Mouse (Mus musculus): Measurements from ENCODE around the gene Acot4. TPM values are rescaled to one million over a fixed set of nuclear protein-coding genes. Genes with fewer than 3 reads are reported as not detected.
"Not testable (repeated sequence)": the region's sequence is repeated elsewhere in the genome, so short reads cannot be mapped to it uniquely, and the experiment has no call there.

Acot4 gene
- total RNA-seq (2014; rRNA removed) = 43.4 and 53.4 TPM in 2 replicates
- polyA plus RNA-seq (2012; rRNA removed) = 44.7 and 71.6 TPM in 2 replicates

GRCm38 (mm10) chr12:84038241-84038640 lies at the start of gene Acot4:
Acot4 (plus strand) TSS chr12:84038379.
- H3K4me3 ChIP-seq (ENCODE audit: insufficient read depth, low read depth, low read length) = peak within 1 kb of the TSS; percentile 59
- WGBS = 10% methylated on average over 32 of the region's 32 CpGs
- H3K27ac ChIP-seq (replicated peaks; ENCODE audit: insufficient read depth, low read depth, low read length) = peak within 1 kb of the TSS; percentile 80
- H3K27me3 ChIP-seq (ENCODE audit: control insufficient read depth, insufficient read depth, low read length); H3K36me3 ChIP-seq (ENCODE audit: control insufficient read depth, insufficient read depth, low read length); H3K79me2 ChIP-seq (ENCODE audit: control insufficient read depth, insufficient read depth, low read length): not testable (repeated sequence)
- H3K9ac ChIP-seq (ENCODE audit: low read depth, low read length) = peak within 1 kb of the TSS; percentile 89
- H3K4me1 ChIP-seq (ENCODE audit: control insufficient read depth, insufficient read depth, low read length) = peaks cover 31% of the 10 kb centered on the region
- peak; percentile 96 for DNase-seq (ENCODE audit: extremely low read depth, low read depth, low spot score)
- TF ChIP-seq POLR2A (IDR thresholded peaks at IDR 0.05; ENCODE audit: extremely low read depth, insufficient read depth, low read length) = 0 out of 2 replicates have a peak, but pooled peaks have one; percentile 46

- no peak overlapping the region for H3K27ac ChIP-seq (replicated peaks; ENCODE audit: insufficient read depth, low read depth, low read length)
- H3K79me2 ChIP-seq (ENCODE audit: control insufficient read depth, insufficient read depth, low read length) = no peaks in the 10 kb centered on the region
- WGBS = 58% methylated on average over 4 of the region's 4 CpGs
- peak overlapping the region; percentile 86 for H3K9ac ChIP-seq (ENCODE audit: low read depth, low read length)
- no peaks in the 10 kb centered on the region for H3K36me3 ChIP-seq (ENCODE audit: control insufficient read depth, insufficient read depth, low read length)
- 0 out of 2 replicates have a peak, but pooled peaks cover 2% of the 10 kb centered on the region for H3K4me1 ChIP-seq (ENCODE audit: control insufficient read depth, insufficient read depth, low read length)
- no peaks in the 10 kb centered on the region for H3K27me3 ChIP-seq (ENCODE audit: control insufficient read depth, insufficient read depth, low read length)
- peak overlapping the region; percentile 69 for H3K4me3 ChIP-seq (ENCODE audit: insufficient read depth, low read depth, low read length)
- TF ChIP-seq POLR2A (IDR thresholded peaks at IDR 0.05; ENCODE audit: extremely low read depth, insufficient read depth, low read length) (no peak), CTCF (IDR thresholded peaks at IDR 0.05; ENCODE audit: low read depth, low read length) (no peak)
- peak; percentile 8 for DNase-seq (ENCODE audit: extremely low read depth, low read depth, low spot score)
Measured at GRCm38 (mm10) chr12:83988483-83988882, 49.7 kb upstream of the Acot4 start.

DNA sequence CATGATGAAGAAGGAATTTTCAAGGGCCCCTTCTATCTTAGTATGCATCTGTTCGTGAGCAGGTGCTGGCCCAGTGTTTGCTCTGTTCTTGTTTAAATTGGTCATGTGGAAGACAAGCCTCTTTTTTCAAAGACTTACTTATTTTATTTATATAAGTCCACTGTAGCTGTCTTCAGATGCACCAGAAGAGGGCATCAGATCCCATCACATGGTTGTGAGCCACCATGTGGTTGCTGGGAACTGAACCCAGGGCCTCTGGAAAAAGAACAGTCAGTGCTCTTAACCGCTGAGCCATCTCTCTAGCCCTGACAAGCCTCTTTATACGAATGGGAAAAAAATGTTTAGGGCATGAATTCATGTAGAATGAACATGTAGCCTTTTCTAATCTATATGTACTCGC lies 48.8 kb upstream of the Acot4 start:
- H3K27ac ChIP-seq (replicated peaks; ENCODE audit: insufficient read depth, low read depth, low read length) = no peak overlapping the region
- no peaks in the 10 kb centered on the region for H3K27me3 ChIP-seq (ENCODE audit: control insufficient read depth, insufficient read depth, low read length)
- 0 out of 2 replicates have a peak, but pooled peaks cover 2% of the 10 kb centered on the region for H3K4me1 ChIP-seq (ENCODE audit: control insufficient read depth, insufficient read depth, low read length)
- no peak overlapping the region for H3K4me3 ChIP-seq (ENCODE audit: insufficient read depth, low read depth, low read length)
- no peak overlapping the region for H3K9ac ChIP-seq (ENCODE audit: low read depth, low read length)
- H3K36me3 ChIP-seq (ENCODE audit: control insufficient read depth, insufficient read depth, low read length) = no peaks in the 10 kb centered on the region
- over 99% methylated on average over 4 of the region's 4 CpGs for WGBS
- no peaks in the 10 kb centered on the region for H3K79me2 ChIP-seq (ENCODE audit: control insufficient read depth, insufficient read depth, low read length)
- DNase-seq (ENCODE audit: extremely low read depth, low read depth, low spot score) = no peak
- TF ChIP-seq POLR2A (IDR thresholded peaks at IDR 0.05; ENCODE audit: extremely low read depth, insufficient read depth, low read length) (no peak), CTCF (IDR thresholded peaks at IDR 0.05; ENCODE audit: low read depth, low read length) (no peak)

GRCm38 (mm10) chr12:83997221-83997620 lies 41.0 kb upstream of the Acot4 start:
- Histone ChIP-seq H3K27me3 (ENCODE audit: control insufficient read depth, insufficient read depth, low read length) (no peaks in the 10 kb centered on the region), H3K79me2 (ENCODE audit: control insufficient read depth, insufficient read depth, low read length) (no peaks in the 10 kb centered on the region), H3K36me3 (ENCODE audit: control insufficient read depth, insufficient read depth, low read length) (no peaks in the 10 kb centered on the region), H3K4me1 (ENCODE audit: control insufficient read depth, insufficient read depth, low read length) (peaks cover 3% of the 10 kb centered on the region; the same call in 1 of the 2 replicates), H3K4me3 (ENCODE audit: insufficient read depth, low read depth, low read length) (no peak overlapping the region), H3K27ac (replicated peaks; ENCODE audit: insufficient read depth, low read depth, low read length) (no peak overlapping the region), H3K9ac (ENCODE audit: low read depth, low read length) (no peak overlapping the region)
- DNase-seq (ENCODE audit: extremely low read depth, low read depth, low spot score) = no peak
- TF ChIP-seq CTCF (IDR thresholded peaks at IDR 0.05; ENCODE audit: low read depth, low read length) (no peak), POLR2A (IDR thresholded peaks at IDR 0.05; ENCODE audit: extremely low read depth, insufficient read depth, low read length) (no peak)
- WGBS = 67% methylated on average over 2 of the region's 2 CpGs

DNA sequence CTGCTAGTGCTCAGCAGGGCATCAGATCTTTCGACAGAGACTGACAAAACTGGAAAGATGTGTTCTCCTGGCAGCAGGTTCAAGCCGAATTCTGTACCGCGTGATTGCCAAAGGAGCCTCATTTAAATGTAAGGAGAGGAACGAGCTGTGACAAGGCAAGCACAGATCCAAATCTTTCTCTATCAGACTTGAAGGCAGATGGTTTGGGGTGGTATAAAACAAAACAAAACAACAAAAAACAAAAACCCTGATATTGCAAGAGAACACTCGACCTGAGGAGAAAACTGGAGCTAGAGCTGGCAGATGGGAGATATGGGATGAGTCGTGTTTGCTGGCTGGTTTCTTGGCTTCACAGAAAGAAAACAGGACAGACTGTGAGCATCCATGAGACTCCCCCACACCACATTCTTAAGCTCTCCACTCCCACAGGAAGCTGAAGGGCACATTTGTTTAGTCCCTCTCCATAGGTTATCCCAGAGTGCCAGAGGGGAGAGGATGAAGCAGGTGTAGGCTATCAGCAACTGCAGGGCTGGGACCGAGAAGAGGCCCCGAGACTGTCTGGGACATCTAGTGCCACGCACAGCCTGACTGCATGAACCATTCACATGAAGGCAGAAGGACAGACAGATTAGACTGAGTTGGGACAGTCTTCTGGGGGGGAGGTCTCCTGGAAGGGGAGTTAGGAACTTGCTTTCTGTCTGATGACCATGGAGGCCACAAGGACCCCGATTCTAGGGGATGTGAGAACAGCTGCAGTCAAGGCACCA lies 39.7 kb upstream of the Acot4 start:
- no peaks in the 10 kb centered on the region for H3K36me3 ChIP-seq (ENCODE audit: control insufficient read depth, insufficient read depth, low read length)
- H3K4me1 ChIP-seq (ENCODE audit: control insufficient read depth, insufficient read depth, low read length) = peaks cover 3% of the 10 kb centered on the region; the same call in 1 of the 2 replicates
- DNase-seq (ENCODE audit: extremely low read depth, low read depth, low spot score) = no peak
- no peak for TF ChIP-seq CTCF (IDR thresholded peaks at IDR 0.05; ENCODE audit: low read depth, low read length)
- TF ChIP-seq POLR2A (IDR thresholded peaks at IDR 0.05; ENCODE audit: extremely low read depth, insufficient read depth, low read length) = no peak
- H3K27ac ChIP-seq (replicated peaks; ENCODE audit: insufficient read depth, low read depth, low read length) = no peak overlapping the region
- H3K9ac ChIP-seq (ENCODE audit: low read depth, low read length) = no peak overlapping the region
- H3K79me2 ChIP-seq (ENCODE audit: control insufficient read depth, insufficient read depth, low read length) = no peaks in the 10 kb centered on the region
- 48% methylated on average over 11 of the region's 11 CpGs for WGBS
- no peak overlapping the region for H3K4me3 ChIP-seq (ENCODE audit: insufficient read depth, low read depth, low read length)
- no peaks in the 10 kb centered on the region for H3K27me3 ChIP-seq (ENCODE audit: control insufficient read depth, insufficient read depth, low read length)

- peak; percentile 94 for DNase-seq (ENCODE audit: extremely low read depth, low read depth, low spot score)
- not testable (repeated sequence) for H3K27me3 ChIP-seq (ENCODE audit: control insufficient read depth, insufficient read depth, low read length); H3K79me2 ChIP-seq (ENCODE audit: control insufficient read depth, insufficient read depth, low read length); H3K4me1 ChIP-seq (ENCODE audit: control insufficient read depth, insufficient read depth, low read length); H3K9ac ChIP-seq (ENCODE audit: low read depth, low read length); H3K4me3 ChIP-seq (ENCODE audit: insufficient read depth, low read depth, low read length); H3K27ac ChIP-seq (replicated peaks; ENCODE audit: insufficient read depth, low read depth, low read length); H3K36me3 ChIP-seq (ENCODE audit: control insufficient read depth, insufficient read depth, low read length)
- WGBS = 14% methylated on average over 8 of the region's 8 CpGs
Measured at GRCm38 (mm10) chr12:83999237-83999636, 38.9 kb upstream of the Acot4 start.
